Mouse (Mus musculus): Measurements from ENCODE around the gene Ndufs1.

Ndufs1 gene

GRCm38 (mm10) chr1:63115096-63115495, 61.5 kb downstream of the Ndufs1 start:
- DNase-seq = no peak

GRCm38 (mm10) chr1:63114136-63114781, 62.4 kb downstream of the Ndufs1 start, which contains the start of gene Ino80d:
Gene Ino80d, minus strand, starts transcription at chr1:63114667.
- DNase-seq = peak; percentile 71 to 72

GRCm38 (mm10) chr1:63113274-63114135, 63.1 kb downstream of the Ndufs1 start:
- peak; percentile 66 to 75 for DNase-seq

- DNase-seq = peak; percentile 34 to 46
These were observed 63.8 kb downstream of the Ndufs1 start for GRCm38 (mm10) chr1:63112865-63113261.

- no peak for DNase-seq
These were observed 64.3 kb downstream of the Ndufs1 start for GRCm38 (mm10) chr1:63112151-63112864.

GRCm38 (mm10) chr1:63110536-63111285, 65.9 kb downstream of the Ndufs1 start:
- DNase-seq = no peak

- no peak for DNase-seq
These were observed 68.9 kb downstream of the Ndufs1 start for GRCm38 (mm10) chr1:63107614-63108327.

- no peak for DNase-seq
These were observed 73.7 kb downstream of the Ndufs1 start for GRCm38 (mm10) chr1:63102758-63103451.

GRCm38 (mm10) chr1:63100196-63100595, 76.4 kb downstream of the Ndufs1 start:
- no peak for DNase-seq

GRCm38 (mm10) chr1:63098831-63099230, 77.8 kb downstream of the Ndufs1 start:
- DNase-seq = no peak

- no peak for DNase-seq
These were observed 80.6 kb downstream of the Ndufs1 start for GRCm38 (mm10) chr1:63096071-63096470.
